Mouse (Mus musculus) heart, embryonic 16.5 days (tissue): ENCODE measurements at regions not wholly inside any gene's neighbourhood (a gene's known extent, or its start where the extent isn't known, plus 50 kb on each side); places are given as distances from the start of the nearest gene placed in this dataset.

Experiments
- ATAC-seq: fragments of 200-750 bp; cut with Nextera tagmentation; replicated peaks from 2 replicates; pipeline ENCODE4 v1.8.0; 2017; ENCODE audit warnings: moderate number of reproducible peaks; ENCODE audit not compliant: insufficient read depth, low FRiP score; ENCODE audit errors: extremely low read depth
- H3K27ac ChIP-seq: fragments of 300-500 bp; sonication (generic); 2 replicates; pipeline ENCODE4 v1.5.1; 2014; ENCODE audit warnings: mild to moderate bottlenecking, low read length, control low read depth, moderate library complexity
- H3K27me3 ChIP-seq: fragments of 300-500 bp; sonication (generic); 2 replicates; pipeline ENCODE4 v1.6.1; 2014; ENCODE audit warnings: low read length, mixed read lengths; ENCODE audit not compliant: control insufficient read depth, insufficient read depth
- H3K36me3 ChIP-seq: fragments of 300-500 bp; sonication (generic); 2 replicates; pipeline ENCODE4 v1.6.1; 2014; ENCODE audit not compliant: control insufficient read depth, insufficient read depth
- H3K4me1 ChIP-seq: fragments of 300-500 bp; sonication (generic); 2 replicates; pipeline ENCODE4 v1.6.1; 2014; ENCODE audit warnings: low read length, mixed read lengths; ENCODE audit not compliant: control insufficient read depth, insufficient read depth
- H3K4me2 ChIP-seq: fragments of 300-500 bp; sonication (generic); 2 replicates; pipeline ENCODE4 v1.6.1; 2014; ENCODE audit warnings: low read depth, mild to moderate bottlenecking, control low read depth, low read length
- H3K4me3 ChIP-seq: fragments of 300-500 bp; sonication (generic); 2 replicates; pipeline ENCODE4 v1.5.1; 2014; ENCODE audit warnings: mild to moderate bottlenecking, control low read depth, low read length
- H3K9ac ChIP-seq: fragments of 300-500 bp; sonication (generic); 2 replicates; pipeline ENCODE4 v1.6.1; 2014; ENCODE audit warnings: low read length, control low read depth
- H3K9me3 ChIP-seq: fragments of 300-500 bp; sonication (generic); replicated peaks from 2 replicates; pipeline ENCODE4 v1.6.1; 2016; ENCODE audit warnings: low read length; ENCODE audit not compliant: control insufficient read depth
- WGBS: fragments of 180-500 bp; shearing (Covaris S2); extraction: QIAGEN DNeasy Blood & Tissue Kit; methylation state at CpG from one replicate; pipeline ENCODE4 v1.1.7; 2014; 5-methylcytosine and 5-hydroxymethylcytosine counted together

DNA sequence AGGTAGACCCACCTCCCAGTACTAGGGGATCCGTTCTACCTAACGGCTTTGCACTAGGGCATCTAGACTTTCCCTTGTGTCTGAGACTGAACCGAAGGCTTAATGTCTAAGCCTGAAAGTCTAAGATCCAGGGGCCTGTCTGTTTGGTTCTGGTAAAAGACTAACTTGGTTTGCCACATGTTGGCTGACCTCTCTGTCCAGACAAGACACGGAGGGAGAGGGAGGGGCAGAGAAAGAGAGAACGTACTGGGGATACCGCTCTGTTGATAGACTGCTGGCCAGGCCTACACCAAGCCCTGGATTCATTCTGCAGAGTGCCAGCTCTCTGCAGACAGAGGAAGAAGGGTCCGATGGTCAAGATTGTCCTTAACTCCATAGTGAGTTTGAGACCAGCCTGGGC lies 78.4 kb upstream of the Dio3 start:
- no peak overlapping the region for H3K4me2 ChIP-seq
- H3K27ac ChIP-seq, result no peak overlapping the region
- WGBS, result 80% methylated on average over 7 of the region's 7 CpGs
- no peaks in the 10 kb centered on the region for H3K36me3 ChIP-seq
- ATAC-seq, result no peak
- no peaks in the 10 kb centered on the region for H3K9me3 ChIP-seq
- no peaks in the 10 kb centered on the region for H3K27me3 ChIP-seq
- no peaks in the 10 kb centered on the region for H3K4me1 ChIP-seq
- no peak overlapping the region for H3K9ac ChIP-seq
- no peak overlapping the region for H3K4me3 ChIP-seq

- Histone ChIP-seq H3K4me2 (no peak overlapping the region), H3K9ac (no peak overlapping the region), H3K27me3 (no peaks in the 10 kb centered on the region), H3K4me3 (no peak overlapping the region), H3K27ac (no peak overlapping the region), H3K4me1 (no peaks in the 10 kb centered on the region), H3K9me3 (no peaks in the 10 kb centered on the region), H3K36me3 (no peaks in the 10 kb centered on the region)
- no peak for ATAC-seq
- 74% methylated on average over 4 of the region's 4 CpGs for WGBS
These were observed 78.0 kb upstream of the Dio3 start for GRCm38 (mm10) chr12:110200887-110201286.

- Histone ChIP-seq H3K36me3 (no peaks in the 10 kb centered on the region), H3K4me3 (no peak overlapping the region), H3K4me1 (no peaks in the 10 kb centered on the region), H3K9me3 (no peaks in the 10 kb centered on the region), H3K9ac (no peak overlapping the region), H3K4me2 (no peak overlapping the region), H3K27ac (no peak overlapping the region), H3K27me3 (peaks cover 3% of the 10 kb centered on the region; the same call in 1 of the 2 replicates)
- ATAC-seq, result no peak
- WGBS, result 59% methylated on average over 13 of the region's 13 CpGs
These were observed 75.4 kb upstream of the Dio3 start for GRCm38 (mm10) chr12:110203271-110204014.

DNA sequence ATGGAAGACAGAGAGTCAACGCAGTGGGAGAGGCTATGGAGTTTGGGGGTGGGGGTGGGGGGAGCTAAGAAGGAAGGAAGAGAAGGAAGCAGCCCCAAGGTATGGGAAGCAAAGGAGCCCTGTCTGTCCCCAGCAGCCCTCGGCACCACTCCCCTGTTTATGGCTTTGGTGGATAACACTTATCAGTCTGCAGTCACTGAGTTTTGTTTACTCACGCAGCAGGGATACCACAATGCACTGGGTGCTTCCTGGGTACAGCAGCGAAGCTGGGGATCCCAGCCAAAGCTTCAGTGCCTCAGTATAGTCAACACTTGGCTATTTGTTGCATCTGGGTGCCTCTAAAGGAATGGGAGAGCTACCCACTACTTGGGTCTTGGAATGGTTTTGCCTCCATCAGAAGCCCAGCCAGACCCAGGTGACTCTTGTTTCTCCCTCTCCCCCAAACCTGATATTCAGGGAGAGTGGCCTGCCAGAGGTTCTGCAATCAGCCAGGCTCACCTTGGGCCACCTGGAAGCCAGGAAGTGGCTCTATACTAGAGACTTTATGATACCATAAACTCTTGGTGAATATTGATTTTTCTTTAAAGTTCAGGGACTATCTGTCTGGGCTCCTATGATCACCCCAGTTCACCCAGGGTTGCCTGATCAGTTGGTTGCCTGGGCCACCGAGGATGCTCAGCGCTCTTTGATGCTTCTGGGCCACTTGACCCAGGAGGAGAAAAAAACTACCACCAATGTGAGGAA lies 74.5 kb upstream of the Dio3 start:
- WGBS, result 40% methylated on average over 6 of the region's 6 CpGs
- H3K27me3 ChIP-seq, result peaks cover 7% of the 10 kb centered on the region; the same call in 1 of the 2 replicates

GRCm38 (mm10) chr12:110206271-110206670 lies 72.6 kb upstream of the Dio3 start:
- no peaks in the 10 kb centered on the region for H3K4me1 ChIP-seq
- no peaks in the 10 kb centered on the region for H3K9me3 ChIP-seq
- no peak overlapping the region for H3K4me3 ChIP-seq
- WGBS, result 51% methylated on average over 5 of the region's 5 CpGs
- H3K27me3 ChIP-seq, result peaks cover 7% of the 10 kb centered on the region; the same call in 1 of the 2 replicates
- ATAC-seq, result no peak
- H3K4me2 ChIP-seq, result no peak overlapping the region
- no peak overlapping the region for H3K9ac ChIP-seq
- no peaks in the 10 kb centered on the region for H3K36me3 ChIP-seq
- H3K27ac ChIP-seq, result no peak overlapping the region

More for the DNA sequence above, 74.5 kb upstream of the Dio3 start:
- H3K4me2 ChIP-seq, result no peak overlapping the region
- no peaks in the 10 kb centered on the region for H3K4me1 ChIP-seq
- ATAC-seq, result no peak
- no peaks in the 10 kb centered on the region for H3K9me3 ChIP-seq
- H3K27ac ChIP-seq, result no peak overlapping the region
- no peak overlapping the region for H3K4me3 ChIP-seq
- H3K36me3 ChIP-seq, result no peaks in the 10 kb centered on the region
- H3K9ac ChIP-seq, result no peak overlapping the region

- Histone ChIP-seq H3K27me3 (peaks cover 7% of the 10 kb centered on the region; the same call in 1 of the 2 replicates), H3K27ac (no peak overlapping the region), H3K4me1 (no peaks in the 10 kb centered on the region), H3K9me3 (no peaks in the 10 kb centered on the region), H3K4me3 (no peak overlapping the region), H3K36me3 (no peaks in the 10 kb centered on the region), H3K4me2 (no peak overlapping the region), H3K9ac (no peak overlapping the region)
- 13% methylated on average over 6 of the region's 6 CpGs for WGBS
- no peak for ATAC-seq
These were observed 72.1 kb upstream of the Dio3 start for GRCm38 (mm10) chr12:110206812-110207211.

DNA sequence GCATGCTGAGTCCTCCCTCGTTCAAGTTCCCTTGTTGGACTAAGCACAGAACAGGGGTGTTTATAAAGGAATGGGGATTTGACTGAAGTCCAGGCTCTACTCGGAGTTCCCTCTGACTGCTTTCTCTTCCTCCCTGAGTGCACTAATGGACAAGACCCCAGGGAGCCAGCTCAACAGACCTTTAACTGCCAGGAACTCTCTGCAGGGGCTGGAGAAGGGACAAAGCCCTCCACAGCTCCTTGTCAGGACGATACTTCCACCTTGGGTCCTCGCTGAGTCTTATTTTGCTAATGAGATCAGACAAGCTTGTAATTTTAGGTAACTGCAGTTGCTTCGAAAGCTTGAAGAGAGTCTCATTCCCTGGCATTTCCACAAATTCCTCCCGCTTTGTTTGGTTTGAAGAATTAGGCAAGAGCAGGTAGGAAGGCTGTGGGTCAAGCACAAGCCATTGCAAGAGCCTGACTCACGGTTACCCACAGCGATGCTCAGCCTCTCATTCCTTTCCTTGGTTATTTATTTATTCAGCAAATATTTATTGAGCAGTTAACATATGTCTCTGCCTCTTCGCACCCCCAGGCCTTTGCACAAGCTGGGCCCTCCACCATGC lies 71.5 kb upstream of the Dio3 start:
- Histone ChIP-seq H3K36me3 (no peaks in the 10 kb centered on the region), H3K4me1 (no peaks in the 10 kb centered on the region), H3K9ac (no peak overlapping the region), H3K9me3 (no peaks in the 10 kb centered on the region), H3K27me3 (peaks cover 7% of the 10 kb centered on the region; the same call in 1 of the 2 replicates), H3K4me2 (no peak overlapping the region), H3K27ac (no peak overlapping the region), H3K4me3 (no peak overlapping the region)
- ATAC-seq, result no peak
- WGBS, result 45% methylated on average over 9 of the region's 9 CpGs

GRCm38 (mm10) chr12:110212716-110213115 lies 66.2 kb upstream of the Dio3 start:
- 73% methylated on average over 4 of the region's 4 CpGs for WGBS
- no peaks in the 10 kb centered on the region for H3K9me3 ChIP-seq
- ATAC-seq, result no peak

DNA sequence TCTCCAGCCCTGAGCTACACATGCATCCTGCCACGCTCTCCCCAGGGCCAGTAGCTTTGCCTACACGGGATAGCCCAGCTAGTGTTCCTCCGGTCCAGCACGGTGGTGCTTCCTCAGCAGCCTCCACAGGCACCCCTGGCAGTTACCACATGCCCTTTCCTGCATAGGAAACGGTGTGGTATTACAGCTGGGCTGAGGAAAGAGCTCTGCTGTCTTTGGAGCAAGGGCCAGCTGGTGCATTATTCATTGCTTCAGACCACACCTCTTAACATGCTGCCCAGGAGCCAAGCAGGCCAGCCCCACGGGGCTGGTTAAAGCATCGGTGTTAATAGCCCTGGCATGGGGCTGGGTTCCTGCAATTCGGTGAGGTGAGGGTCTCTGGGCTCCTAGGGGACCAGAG lies 64.0 kb upstream of the Dio3 start:
- no peaks in the 10 kb centered on the region for H3K27me3 ChIP-seq
- WGBS, result 41% methylated on average over 8 of the region's 8 CpGs

More at GRCm38 (mm10) chr12:110212716-110213115, 66.2 kb upstream of the Dio3 start:
- Histone ChIP-seq H3K4me1 (no peaks in the 10 kb centered on the region), H3K4me3 (no peak overlapping the region), H3K27me3 (peaks cover 7% of the 10 kb centered on the region; the same call in 1 of the 2 replicates), H3K27ac (no peak overlapping the region), H3K4me2 (no peak overlapping the region), H3K9ac (no peak overlapping the region), H3K36me3 (no peaks in the 10 kb centered on the region)

More for the DNA sequence above, 64.0 kb upstream of the Dio3 start:
- Histone ChIP-seq H3K4me1 (no peaks in the 10 kb centered on the region), H3K9ac (no peak overlapping the region), H3K27ac (no peak overlapping the region), H3K4me3 (no peak overlapping the region), H3K4me2 (no peak overlapping the region), H3K36me3 (no peaks in the 10 kb centered on the region), H3K9me3 (no peaks in the 10 kb centered on the region)
- ATAC-seq, result no peak
